Mouse (Mus musculus) hindbrain, embryonic 10.5 days (tissue): ENCODE measurements around the gene Itgb7. TPM values are rescaled to one million over a fixed set of nuclear protein-coding genes. Genes with fewer than 3 reads are reported as not detected.

Experiments
- DNase-seq: peaks from one replicate; pipeline ENCODE4 v3.0.0-alpha.2; 2017; ENCODE audit warnings: low spot score
- H3K27ac ChIP-seq: fragments of 300-500 bp; sonication (generic); 2 replicates; pipeline ENCODE4 v1.5.1; 2016; ENCODE audit warnings: mild to moderate bottlenecking, moderate library complexity
- H3K27me3 ChIP-seq: fragments of 300-500 bp; sonication (generic); 2 replicates; pipeline ENCODE4 v1.6.1; 2016; ENCODE audit warnings: mild to moderate bottlenecking; ENCODE audit not compliant: poor library complexity, insufficient read depth, severe bottlenecking
- H3K36me3 ChIP-seq: fragments of 300-500 bp; sonication (generic); 2 replicates; pipeline ENCODE4 v1.6.1; 2016; ENCODE audit warnings: mild to moderate bottlenecking, moderate library complexity
- H3K4me1 ChIP-seq: fragments of 300-500 bp; sonication (generic); replicated peaks from 2 replicates; pipeline ENCODE4 v1.6.1; 2016; ENCODE audit warnings: mild to moderate bottlenecking
- H3K4me3 ChIP-seq: fragments of 300-500 bp; sonication (generic); 2 replicates; pipeline ENCODE4 v1.5.1; 2016; ENCODE audit warnings: mild to moderate bottlenecking, moderate library complexity
- H3K9me3 ChIP-seq: fragments of 300-500 bp; sonication (generic); 2 replicates; pipeline ENCODE4 v1.6.1; 2016; ENCODE audit warnings: mild to moderate bottlenecking, moderate library complexity
- WGBS: fragments of 180-500 bp; shearing (Covaris S2); methylation state at CpG from one replicate; pipeline ENCODE4 v1.1.7; 2016; 5-methylcytosine and 5-hydroxymethylcytosine counted together
- polyA plus RNA-seq: library from polyadenylated mRNA; unstranded; fragments of >200 nt; fragmentation: Nextera tagmentation; extraction: Ambion mirVana; gene quantifications from 2 replicates; pipeline ENCODE4 v1.2.1, GENCODE M21; 2016

Gene Itgb7
- polyA plus RNA-seq, 1 experiment from 2014 or later, result 0.90 TPM

DNA sequence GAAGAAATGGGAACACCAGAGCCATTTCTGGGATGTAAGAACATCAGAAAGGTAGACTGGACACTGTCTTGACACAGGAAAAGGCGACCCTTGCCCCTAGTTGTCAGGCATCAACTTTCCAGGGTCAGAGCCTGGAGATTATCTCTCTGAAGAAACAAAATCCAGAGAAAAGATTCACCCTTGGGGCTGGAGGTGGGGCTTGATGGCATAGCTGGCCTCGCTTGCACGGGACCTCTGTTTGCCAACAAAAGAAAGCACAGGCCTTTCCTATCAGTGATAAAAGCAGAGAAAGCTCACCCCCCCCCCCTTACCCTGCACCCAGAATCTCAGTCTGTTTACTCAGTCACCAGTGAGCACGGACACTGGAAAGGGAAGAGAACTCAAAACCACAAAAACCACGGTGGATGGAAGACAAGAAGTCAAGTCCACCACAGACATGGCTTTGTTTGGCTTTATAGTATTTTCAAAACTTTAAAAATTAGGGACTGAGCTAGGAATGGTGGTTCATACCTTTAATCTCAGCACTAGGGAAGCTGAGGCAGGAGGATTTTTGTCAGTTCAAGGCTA is 38.8 kb downstream of the Itgb7 start:
- WGBS, result 61% methylated on average over 5 of the region's 5 CpGs
- no peak overlapping the region for H3K4me3 ChIP-seq
- H3K4me1 ChIP-seq, result peaks cover 19% of the 10 kb centered on the region
- H3K36me3 ChIP-seq, result 0 out of 2 replicates have a peak, but pooled peaks cover 7% of the 10 kb centered on the region
- DNase-seq, result no peak
- H3K27me3 ChIP-seq, result no peaks in the 10 kb centered on the region
- H3K9me3 ChIP-seq, result no peaks in the 10 kb centered on the region
- H3K27ac ChIP-seq, result no peak overlapping the region

DNA sequence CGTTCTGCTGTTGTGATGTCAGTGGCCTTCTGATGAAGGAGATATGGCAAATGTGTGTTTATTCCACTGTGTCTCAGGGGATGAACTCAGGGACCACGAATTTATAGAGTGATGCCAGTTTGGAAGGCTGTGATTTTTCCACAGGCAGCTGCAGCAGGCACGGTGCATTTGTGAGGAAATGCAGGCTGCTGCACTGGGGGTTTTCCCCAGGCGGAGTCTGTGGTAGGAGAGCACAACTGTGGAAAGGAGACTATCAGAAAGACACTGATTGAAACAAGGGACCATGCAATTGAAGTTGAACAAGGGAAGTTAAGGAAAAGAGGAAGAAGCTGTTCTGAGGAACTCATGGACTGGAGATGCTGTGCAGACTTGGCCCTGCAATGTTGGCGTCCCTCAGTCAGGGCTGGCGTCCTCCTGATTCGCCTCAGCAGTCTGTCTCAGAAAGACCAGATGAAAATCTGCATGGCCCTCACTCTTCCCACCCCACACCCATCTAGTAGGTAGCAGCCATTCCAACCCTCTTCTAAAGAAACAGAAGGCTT is 39.4 kb downstream of the Itgb7 start:
- no peaks in the 10 kb centered on the region for H3K9me3 ChIP-seq
- WGBS, result 80% methylated on average over 7 of the region's 7 CpGs
- H3K27me3 ChIP-seq, result no peaks in the 10 kb centered on the region
- H3K4me3 ChIP-seq, result no peak overlapping the region
- 0 out of 2 replicates have a peak, but pooled peaks cover 7% of the 10 kb centered on the region for H3K36me3 ChIP-seq
- no peak for DNase-seq
- H3K27ac ChIP-seq, result no peak overlapping the region
- peaks cover 21% of the 10 kb centered on the region for H3K4me1 ChIP-seq

DNA sequence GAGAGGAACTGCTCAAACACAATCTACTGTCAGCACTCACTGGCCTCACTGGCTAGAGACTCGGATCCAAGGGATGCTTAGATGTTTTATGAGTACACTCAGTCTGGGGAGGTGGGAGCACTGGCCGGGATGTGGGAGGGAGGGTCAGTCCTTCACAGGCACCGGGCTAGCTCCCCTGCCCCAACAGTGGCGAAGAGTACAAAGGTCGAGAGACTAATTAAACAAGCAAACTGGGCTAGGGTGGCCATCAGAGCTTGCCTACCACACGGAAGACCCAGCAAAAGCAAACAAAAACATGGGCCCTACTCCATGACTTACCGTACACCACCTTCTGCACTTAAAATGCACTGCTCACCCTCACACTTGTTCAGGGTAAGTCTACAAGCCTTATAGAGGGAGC is 40.0 kb downstream of the Itgb7 start:
- Histone ChIP-seq H3K4me1 (peaks cover 27% of the 10 kb centered on the region), H3K9me3 (no peaks in the 10 kb centered on the region), H3K36me3 (peaks cover 10% of the 10 kb centered on the region; the same call in 1 of the 2 replicates), H3K27ac (no peak overlapping the region), H3K27me3 (no peaks in the 10 kb centered on the region), H3K4me3 (no peak overlapping the region)
- WGBS, result 79% methylated on average over 7 of the region's 7 CpGs
- no peak for DNase-seq

DNA sequence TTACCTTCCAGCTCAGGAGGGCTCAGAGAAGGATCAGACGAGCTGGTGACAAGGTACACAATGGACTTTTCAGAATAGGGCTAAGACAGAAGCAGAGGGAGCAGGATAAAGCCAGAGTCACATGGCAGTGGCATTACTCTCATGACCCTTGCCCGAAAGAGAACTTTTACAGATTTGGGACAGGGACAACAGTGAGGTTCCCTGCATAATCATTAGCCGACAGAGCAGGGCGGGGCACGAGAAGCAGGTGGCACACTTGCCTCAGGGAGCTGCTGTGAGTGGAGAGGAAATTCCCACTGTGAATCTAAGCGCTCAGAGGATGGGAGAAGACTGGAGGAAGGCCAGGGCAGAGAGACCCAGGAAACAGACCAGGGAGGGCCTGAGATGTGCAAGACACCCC is 42.9 kb downstream of the Itgb7 start:
- no peak for DNase-seq
- 55% methylated on average over 6 of the region's 6 CpGs for WGBS
- Histone ChIP-seq H3K4me3 (no peak overlapping the region), H3K27ac (peak overlapping the region; percentile 45; the same call in 1 of the 2 replicates), H3K27me3 (no peaks in the 10 kb centered on the region), H3K9me3 (no peaks in the 10 kb centered on the region), H3K4me1 (peaks cover 34% of the 10 kb centered on the region), H3K36me3 (peaks cover 28% of the 10 kb centered on the region)

DNA sequence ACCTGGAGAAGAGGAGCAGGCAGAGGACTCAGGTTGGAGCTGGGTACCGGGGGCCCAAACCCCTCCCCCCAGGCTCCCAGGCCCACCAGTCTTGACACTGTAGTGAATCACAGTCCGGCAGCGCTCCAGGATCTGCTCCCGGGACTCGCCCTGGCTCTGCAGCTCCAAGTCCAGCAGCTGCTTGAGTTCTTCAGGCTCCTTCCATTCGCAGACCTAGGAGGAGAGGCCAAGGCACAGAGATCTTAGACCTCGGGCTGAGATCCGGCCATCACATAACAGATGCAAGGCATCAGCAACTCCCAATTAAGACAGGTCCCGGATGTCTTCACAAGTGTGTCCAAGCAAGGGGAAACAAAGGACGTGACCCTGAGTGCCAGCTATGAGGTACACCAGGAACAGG is 43.6 kb downstream of the Itgb7 start:
- no peak for DNase-seq
- peaks cover 31% of the 10 kb centered on the region for H3K36me3 ChIP-seq
- 92% methylated on average over 10 of the region's 10 CpGs for WGBS
- H3K9me3 ChIP-seq, result no peaks in the 10 kb centered on the region
- peak overlapping the region; percentile 45; the same call in 1 of the 2 replicates for H3K27ac ChIP-seq
- H3K27me3 ChIP-seq, result no peaks in the 10 kb centered on the region
- peaks cover 34% of the 10 kb centered on the region for H3K4me1 ChIP-seq
- no peak overlapping the region for H3K4me3 ChIP-seq

DNA sequence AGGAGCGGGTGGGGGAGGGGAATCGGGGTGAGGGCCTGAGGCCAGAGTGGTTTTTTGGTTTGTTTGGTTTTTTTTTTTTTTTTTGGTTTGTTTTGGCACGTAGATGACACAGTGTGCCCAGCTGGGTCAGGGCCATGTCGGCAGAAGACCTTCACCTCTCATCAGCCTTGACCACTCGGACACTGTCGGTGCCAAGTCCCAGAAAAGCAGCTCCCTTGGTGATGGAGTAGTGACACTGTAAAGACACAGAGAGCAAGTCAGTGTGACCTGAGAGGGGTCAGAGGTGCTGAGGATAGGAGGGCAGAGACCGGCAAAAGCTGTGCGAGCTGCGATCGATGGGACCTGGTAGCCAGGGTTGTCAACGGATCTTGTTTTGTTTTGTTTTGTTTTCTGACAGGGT is 45.5 kb downstream of the Itgb7 start:
- H3K27ac ChIP-seq, result no peak overlapping the region
- no peaks in the 10 kb centered on the region for H3K9me3 ChIP-seq
- WGBS, result 77% methylated on average over 11 of the region's 11 CpGs
- peaks cover 31% of the 10 kb centered on the region for H3K36me3 ChIP-seq
- H3K4me1 ChIP-seq, result peaks cover 24% of the 10 kb centered on the region
- no peak overlapping the region for H3K4me3 ChIP-seq
- no peak for DNase-seq
- H3K27me3 ChIP-seq, result no peaks in the 10 kb centered on the region

DNA sequence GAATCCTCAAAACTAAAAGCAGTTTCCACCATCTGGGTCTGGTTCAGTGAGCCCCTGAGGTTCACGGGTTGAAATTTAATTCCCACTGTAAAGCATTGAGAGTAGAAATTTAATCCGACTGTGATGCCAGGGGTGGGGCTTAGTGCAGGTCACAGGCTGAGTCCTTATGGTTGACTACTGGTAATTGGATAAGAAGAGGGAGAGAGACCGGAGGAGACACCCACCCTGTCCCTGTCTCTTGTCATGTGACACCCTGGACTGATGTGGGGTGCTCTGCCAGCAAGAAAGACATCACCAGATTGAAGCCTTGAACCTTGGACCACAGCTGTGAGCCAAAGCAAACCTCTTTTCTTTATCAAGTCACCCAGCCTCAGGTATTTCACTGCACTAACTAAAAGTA is 48.7 kb downstream of the Itgb7 start:
- Histone ChIP-seq H3K36me3 (peaks cover 34% of the 10 kb centered on the region), H3K27ac (no peak overlapping the region), H3K4me1 (peaks cover 15% of the 10 kb centered on the region), H3K4me3 (no peak overlapping the region), H3K9me3 (no peaks in the 10 kb centered on the region), H3K27me3 (no peaks in the 10 kb centered on the region)
- no peak for DNase-seq
- 86% methylated on average over 3 of the region's 3 CpGs for WGBS

DNA sequence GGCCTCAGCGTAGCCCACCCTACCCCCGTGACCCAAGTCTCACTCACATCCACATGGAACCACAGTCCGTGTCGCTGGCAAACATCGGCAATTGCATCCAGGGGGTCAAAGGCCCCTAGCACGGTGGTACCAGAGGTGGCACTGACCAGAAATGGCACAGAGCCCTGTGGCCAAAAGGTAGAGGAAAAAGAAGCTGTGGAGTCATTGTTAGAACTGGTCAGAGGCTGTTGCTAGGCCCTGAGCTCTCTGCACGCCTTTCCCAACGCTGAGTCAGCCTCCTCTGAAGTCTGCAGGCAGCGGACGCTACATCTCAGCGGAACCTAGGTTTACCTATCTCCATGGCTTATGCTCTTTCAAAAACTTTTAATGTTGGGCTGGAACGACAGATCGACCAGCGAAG is 51.8 kb downstream of the Itgb7 start:
- DNase-seq, result no peak
- Histone ChIP-seq H3K9me3 (no peaks in the 10 kb centered on the region), H3K4me1 (no peaks in the 10 kb centered on the region), H3K27me3 (no peaks in the 10 kb centered on the region), H3K4me3 (no peak overlapping the region), H3K27ac (no peak overlapping the region), H3K36me3 (peaks cover 20% of the 10 kb centered on the region)
- WGBS, result 89% methylated on average over 14 of the region's 14 CpGs

DNA sequence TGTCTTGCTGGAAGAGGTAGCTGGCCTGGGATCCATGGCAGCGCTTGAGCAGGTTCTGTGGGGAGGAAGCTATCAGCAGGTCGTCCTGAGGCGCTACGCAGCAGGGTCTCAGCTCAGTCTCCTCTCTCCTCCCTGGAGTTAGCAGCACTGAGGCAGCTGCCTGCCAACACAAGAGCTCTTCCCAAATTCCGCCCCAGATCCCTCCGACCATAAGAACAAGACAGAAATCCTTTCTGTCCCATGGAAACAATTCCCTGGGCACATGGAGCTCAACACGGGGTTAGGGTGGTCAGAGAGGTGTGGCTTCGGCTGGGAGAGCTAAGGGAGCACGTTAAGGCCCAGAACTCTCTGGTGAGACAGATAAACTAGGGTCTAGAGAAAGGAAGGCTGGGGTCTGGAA is 52.6 kb downstream of the Itgb7 start:
- DNase-seq, result no peak
- Histone ChIP-seq H3K9me3 (no peaks in the 10 kb centered on the region), H3K27ac (no peak overlapping the region), H3K4me1 (no peaks in the 10 kb centered on the region), H3K27me3 (no peaks in the 10 kb centered on the region), H3K4me3 (no peak overlapping the region), H3K36me3 (peaks cover 21% of the 10 kb centered on the region)
- 81% methylated on average over 9 of the region's 9 CpGs for WGBS

DNA sequence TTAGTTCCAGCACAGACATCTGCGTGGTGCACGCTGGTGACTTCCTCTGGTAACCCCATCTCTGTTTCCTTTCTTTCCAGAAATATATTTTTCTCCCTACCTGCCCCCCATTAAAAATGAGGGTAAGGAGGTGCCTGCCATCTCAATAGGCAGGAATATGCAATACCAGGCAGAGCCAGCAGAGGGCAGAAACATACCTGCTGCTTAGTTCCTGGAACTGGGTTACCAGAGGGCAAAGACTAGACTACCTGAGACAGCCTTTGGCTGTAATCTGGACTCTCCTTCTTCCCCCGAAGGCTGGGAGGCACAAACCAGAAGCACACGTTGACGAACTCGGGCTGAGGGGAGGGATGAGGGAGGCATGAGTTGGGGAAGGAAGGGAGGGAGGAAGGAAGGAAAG is 53.5 kb downstream of the Itgb7 start:
- Histone ChIP-seq H3K27ac (no peak overlapping the region), H3K4me1 (no peaks in the 10 kb centered on the region), H3K27me3 (no peaks in the 10 kb centered on the region), H3K36me3 (peaks cover 16% of the 10 kb centered on the region; the same call in 1 of the 2 replicates), H3K4me3 (no peak overlapping the region), H3K9me3 (no peaks in the 10 kb centered on the region)
- 20% methylated on average over 6 of the region's 6 CpGs for WGBS
- DNase-seq, result peak; percentile 71

DNA sequence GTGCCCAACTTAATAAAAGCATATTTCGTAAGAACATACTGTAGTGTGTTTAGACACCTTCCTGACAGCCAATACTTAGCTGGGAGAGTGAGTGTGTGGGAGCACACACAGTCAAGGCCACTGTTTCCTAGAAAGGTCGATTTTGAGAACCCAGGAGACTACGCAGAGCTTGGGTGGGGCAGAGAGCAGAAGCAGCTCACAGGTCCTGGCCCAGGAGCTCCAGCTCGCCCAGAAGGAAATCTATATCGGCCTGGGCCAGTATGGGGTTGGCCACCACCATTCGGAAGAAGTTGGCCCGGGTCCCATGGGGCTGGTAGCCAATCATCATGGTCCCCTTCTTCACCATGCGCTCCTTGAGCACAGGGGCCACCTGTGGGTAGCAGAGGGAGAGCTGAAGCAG is 54.3 kb downstream of the Itgb7 start:
- Histone ChIP-seq H3K4me3 (no peak overlapping the region), H3K9me3 (no peaks in the 10 kb centered on the region), H3K36me3 (peaks cover 16% of the 10 kb centered on the region; the same call in 1 of the 2 replicates), H3K27me3 (no peaks in the 10 kb centered on the region), H3K27ac (no peak overlapping the region), H3K4me1 (no peaks in the 10 kb centered on the region)
- DNase-seq, result no peak
- WGBS, result 90% methylated on average over 8 of the region's 8 CpGs

DNA sequence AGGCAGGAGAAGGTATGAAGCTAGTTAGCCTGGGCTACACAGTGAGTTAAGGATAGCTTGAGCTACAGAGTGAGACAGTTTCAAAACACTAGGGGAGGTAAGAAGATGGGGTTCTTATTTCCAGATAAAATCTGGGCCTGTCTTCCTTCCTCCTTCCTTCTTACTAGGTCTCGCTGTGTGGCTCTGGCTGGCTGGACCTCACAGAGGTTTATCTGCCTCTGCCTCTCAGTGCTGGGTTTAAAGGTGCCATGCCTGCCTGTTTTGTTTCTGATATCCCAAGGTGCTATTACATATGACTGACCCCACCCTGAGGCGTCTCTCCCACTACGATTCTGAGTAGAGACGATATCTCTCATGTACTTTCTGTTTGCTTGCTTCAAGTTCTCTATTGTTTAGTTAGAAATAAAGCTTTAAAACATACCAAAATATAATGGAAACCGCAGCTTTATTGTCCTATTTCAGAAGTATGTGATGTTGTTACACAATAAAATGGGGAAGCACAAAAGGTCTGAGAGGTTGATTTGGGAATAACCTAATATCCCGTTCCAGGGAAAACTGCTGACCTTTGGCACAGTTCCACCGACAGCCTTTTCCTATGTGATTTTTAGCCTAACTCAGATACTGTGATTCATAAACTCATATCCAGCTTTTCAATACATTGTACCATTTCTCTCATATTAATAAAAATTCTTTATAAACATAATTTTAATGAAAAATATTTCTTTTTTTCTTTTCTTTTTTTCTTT is 55.0 kb downstream of the Itgb7 start:
- H3K27me3 ChIP-seq, result no peaks in the 10 kb centered on the region
- no peak for DNase-seq
- H3K36me3 ChIP-seq, result peaks cover 16% of the 10 kb centered on the region; the same call in 1 of the 2 replicates
- no peaks in the 10 kb centered on the region for H3K4me1 ChIP-seq
- 92% methylated on average over 7 of the region's 7 CpGs for WGBS
- no peaks in the 10 kb centered on the region for H3K9me3 ChIP-seq
- H3K27ac ChIP-seq, result no peak overlapping the region
- no peak overlapping the region for H3K4me3 ChIP-seq

DNA sequence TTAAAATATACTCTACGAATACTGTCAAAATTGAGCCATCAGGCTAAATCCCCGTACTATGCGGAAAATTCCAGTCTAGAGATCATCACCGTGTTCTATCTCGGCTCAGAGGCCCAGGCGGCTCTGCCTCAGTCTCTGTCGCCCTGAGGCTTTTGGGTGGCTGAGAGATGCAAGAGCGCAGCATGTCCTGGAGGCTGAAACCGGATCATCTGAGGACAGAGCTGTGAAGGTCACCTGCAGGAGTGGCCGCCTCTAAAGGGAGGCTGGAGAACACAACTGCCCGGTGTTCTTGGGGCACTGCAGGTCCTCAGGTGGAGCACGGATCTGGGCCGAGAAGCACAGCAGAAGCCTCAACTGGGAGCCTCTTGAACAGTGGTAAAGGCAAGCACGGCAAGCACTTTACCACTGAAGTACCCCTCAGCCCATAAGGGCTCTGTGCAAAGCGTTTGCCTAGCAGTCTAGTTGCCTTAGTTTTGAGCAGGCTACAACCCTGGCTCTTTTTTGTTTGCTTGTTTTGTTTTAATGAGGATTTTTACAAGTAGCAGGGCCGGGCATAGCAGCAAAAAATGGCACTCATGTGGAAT is 55.9 kb downstream of the Itgb7 start:
- no peak overlapping the region for H3K4me3 ChIP-seq
- 91% methylated on average over 16 of the region's 16 CpGs for WGBS
- H3K36me3 ChIP-seq, result peaks cover 16% of the 10 kb centered on the region; the same call in 1 of the 2 replicates
- no peak for DNase-seq
- H3K27ac ChIP-seq, result no peak overlapping the region
- H3K4me1 ChIP-seq, result no peaks in the 10 kb centered on the region
- H3K9me3 ChIP-seq, result no peaks in the 10 kb centered on the region
- no peaks in the 10 kb centered on the region for H3K27me3 ChIP-seq
